Mouse (Mus musculus): Measurements from ENCODE around the gene Sbk3. TPM values are rescaled to one million over a fixed set of nuclear protein-coding genes. Genes with fewer than 3 reads are reported as not detected.
"Not testable (repeated sequence)": the region's sequence is repeated elsewhere in the genome, so short reads cannot be mapped to it uniquely, and the experiment has no call there.

Gene Sbk3
- polyA plus RNA-seq, 1 experiment = 0.02 TPM

GRCm38 (mm10) chr7:5008229-5008628, 37.3 kb upstream of the Sbk3 start:
- Histone ChIP-seq H3K27me3 (ENCODE audit: control insufficient read depth, insufficient read depth, insufficient read length) (no peaks in the 10 kb centered on the region), H3K79me2 (ENCODE audit: control insufficient read depth, insufficient read depth) (peaks cover 7% of the 10 kb centered on the region), H3ac (ENCODE audit: control insufficient read depth, insufficient read length, low read depth) (no peak overlapping the region), H3K36me3 (ENCODE audit: control insufficient read depth, insufficient read depth) (peaks cover 45% of the 10 kb centered on the region), H3K79me3 (ENCODE audit: low read depth) (no peaks in the 10 kb centered on the region), H3K4me3 (ENCODE audit: insufficient read depth, poor library complexity, severe bottlenecking) (no peak overlapping the region)
- TF ChIP-seq CTCF (IDR thresholded peaks at IDR 0.05; ENCODE audit: control insufficient read depth, insufficient read depth, insufficient read length) (no peak), USF1 (IDR thresholded peaks at IDR 0.05; ENCODE audit: low read depth) (no peak)

GRCm38 (mm10) chr7:5002876-5003275, 31.9 kb upstream of the Sbk3 start:
- H3K79me3 ChIP-seq (ENCODE audit: low read depth); H3K79me2 ChIP-seq (ENCODE audit: control insufficient read depth, insufficient read depth); H3ac ChIP-seq (ENCODE audit: control insufficient read depth, insufficient read length, low read depth); H3K27me3 ChIP-seq (ENCODE audit: control insufficient read depth, insufficient read depth, insufficient read length); H3K36me3 ChIP-seq (ENCODE audit: control insufficient read depth, insufficient read depth); H3K4me3 ChIP-seq (ENCODE audit: insufficient read depth, poor library complexity, severe bottlenecking): not testable (repeated sequence)

- H3K79me2 ChIP-seq (ENCODE audit: control insufficient read depth, insufficient read depth) = peaks cover 5% of the 10 kb centered on the region
- H3K4me3 ChIP-seq (ENCODE audit: insufficient read depth, poor library complexity, severe bottlenecking) = no peak overlapping the region
- H3K79me3 ChIP-seq (ENCODE audit: low read depth) = no peaks in the 10 kb centered on the region
- H3K27me3 ChIP-seq (ENCODE audit: control insufficient read depth, insufficient read depth, insufficient read length) = no peaks in the 10 kb centered on the region
- TF ChIP-seq MYOD1 (IDR thresholded peaks at IDR 0.05; ENCODE audit: control insufficient read depth, insufficient read length, low read depth) (no peak), FOSL1 (IDR thresholded peaks at IDR 0.05; ENCODE audit: insufficient read depth, low read length, poor library complexity, severe bottlenecking) (no peak), MYOG (IDR thresholded peaks at IDR 0.05; ENCODE audit: control insufficient read depth, extremely low read depth, insufficient read length) (no peak), CEBPB (IDR thresholded peaks at IDR 0.05; ENCODE audit: low read depth) (no peak), MAX (IDR thresholded peaks at IDR 0.05) (no peak), USF1 (IDR thresholded peaks at IDR 0.05; ENCODE audit: low read depth) (no peak), CTCF (IDR thresholded peaks at IDR 0.05; ENCODE audit: control insufficient read depth, insufficient read depth, insufficient read length) (no peak)
- H3ac ChIP-seq (ENCODE audit: control insufficient read depth, insufficient read length, low read depth) = no peak overlapping the region
- H3K36me3 ChIP-seq (ENCODE audit: control insufficient read depth, insufficient read depth) = no peaks in the 10 kb centered on the region
These were observed 28.9 kb upstream of the Sbk3 start for GRCm38 (mm10) chr7:4999876-5000275.

GRCm38 (mm10) chr7:4996934-4997333, 26.0 kb upstream of the Sbk3 start:
- no peaks in the 10 kb centered on the region for H3K27me3 ChIP-seq (ENCODE audit: control insufficient read depth, insufficient read depth, insufficient read length)
- H3K4me3 ChIP-seq (ENCODE audit: insufficient read depth, poor library complexity, severe bottlenecking) = no peak overlapping the region
- TF ChIP-seq CEBPB (IDR thresholded peaks at IDR 0.05; ENCODE audit: low read depth) = no peak
- no peak for TF ChIP-seq FOSL1 (IDR thresholded peaks at IDR 0.05; ENCODE audit: insufficient read depth, low read length, poor library complexity, severe bottlenecking)
- no peak for TF ChIP-seq MYOG (IDR thresholded peaks at IDR 0.05; ENCODE audit: control insufficient read depth, extremely low read depth, insufficient read length)
- TF ChIP-seq CTCF (IDR thresholded peaks at IDR 0.05; ENCODE audit: control insufficient read depth, insufficient read depth, insufficient read length) = no peak
- TF ChIP-seq MYOD1 (IDR thresholded peaks at IDR 0.05; ENCODE audit: control insufficient read depth, insufficient read length, low read depth) = no peak
- TF ChIP-seq MAX (IDR thresholded peaks at IDR 0.05) = no peak
- TF ChIP-seq USF1 (IDR thresholded peaks at IDR 0.05; ENCODE audit: low read depth) = no peak
- H3K79me3 ChIP-seq (ENCODE audit: low read depth) = no peaks in the 10 kb centered on the region
- no peaks in the 10 kb centered on the region for H3K36me3 ChIP-seq (ENCODE audit: control insufficient read depth, insufficient read depth)
- peaks cover 6% of the 10 kb centered on the region for H3K79me2 ChIP-seq (ENCODE audit: control insufficient read depth, insufficient read depth)
- no peak overlapping the region for H3ac ChIP-seq (ENCODE audit: control insufficient read depth, insufficient read length, low read depth)

- Histone ChIP-seq H3K36me3 (ENCODE audit: control insufficient read depth, insufficient read depth) (no peaks in the 10 kb centered on the region), H3K79me3 (ENCODE audit: low read depth) (no peaks in the 10 kb centered on the region), H3K27me3 (ENCODE audit: control insufficient read depth, insufficient read depth, insufficient read length) (no peaks in the 10 kb centered on the region), H3ac (ENCODE audit: control insufficient read depth, insufficient read length, low read depth) (peak within 1 kb of the TSS; percentile 72), H3K4me3 (ENCODE audit: insufficient read depth, poor library complexity, severe bottlenecking) (peak within 1 kb of the TSS; percentile 43), H3K79me2 (ENCODE audit: control insufficient read depth, insufficient read depth) (peaks cover 6% of the 10 kb centered on the region)
- TF ChIP-seq FOSL1 (IDR thresholded peaks at IDR 0.05; ENCODE audit: insufficient read depth, low read length, poor library complexity, severe bottlenecking) = no peak
- TF ChIP-seq MYOG (IDR thresholded peaks at IDR 0.05; ENCODE audit: control insufficient read depth, extremely low read depth, insufficient read length) = no peak
- TF ChIP-seq CTCF (IDR thresholded peaks at IDR 0.05; ENCODE audit: control insufficient read depth, insufficient read depth, insufficient read length) = no peak
- TF ChIP-seq CEBPB (IDR thresholded peaks at IDR 0.05; ENCODE audit: low read depth) = no peak
- no peak for TF ChIP-seq MYOD1 (IDR thresholded peaks at IDR 0.05; ENCODE audit: control insufficient read depth, insufficient read length, low read depth)
- no peak for TF ChIP-seq MAX (IDR thresholded peaks at IDR 0.05)
- TF ChIP-seq USF1 (IDR thresholded peaks at IDR 0.05; ENCODE audit: low read depth) = no peak
These were observed 25.3 kb upstream of the Sbk3 start, which contains the start of gene Zfp579 for GRCm38 (mm10) chr7:4996003-4996895. Zfp579 (minus strand) TSS chr7:4996158.
